ENCODE assay signal across 8 mouse cellular contexts in the genomic region with DNA sequence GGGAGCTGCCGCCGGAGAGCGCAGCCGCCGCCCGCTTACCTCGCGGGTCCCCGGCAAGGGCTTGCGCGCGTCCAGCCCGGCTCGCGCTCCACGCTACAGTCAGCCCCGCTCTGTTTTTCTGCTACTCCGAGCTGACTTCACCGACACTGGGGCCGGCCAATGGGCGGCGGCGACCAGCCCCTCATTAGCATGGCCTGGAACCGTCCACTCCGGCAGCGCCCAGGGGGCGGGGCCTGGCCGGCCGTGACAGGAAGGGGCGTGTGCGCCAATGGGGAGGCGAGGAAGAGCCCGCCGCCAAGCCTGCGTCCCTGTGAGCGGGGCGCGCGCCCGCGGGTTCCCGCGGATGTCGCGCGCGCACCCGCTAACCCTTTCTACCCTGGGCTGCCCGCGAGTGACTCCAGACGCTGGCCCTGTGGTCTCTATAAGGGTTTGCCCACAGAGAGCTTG. TPM values are rescaled to one million over a fixed set of nuclear protein-coding genes. Genes with fewer than 3 reads are reported as not detected.
DNase-seq lines count a peak whose midpoint lies in the region; ATAC-seq lines count a peak whose summit lies in the region.

A gene (minus strand): TSS at position 148 of the 447 bp plus-strand sequence.

- H3K27me3 ChIP-seq in hindbrain, embryonic 15.5 days, result no peaks in the 10 kb centered on the region

- peak within 1 kb of the TSS; percentile 90 for H3K27ac ChIP-seq in hindbrain, embryonic 15.5 days (replicated peaks)

- peak; percentile 96 for DNase-seq in T-cell, adult 2 months (ENCODE audit: low spot score)
- DNase-seq in cerebellum, postnatal 36 days, result peak; percentile 95 to 98
- peak; percentile 94 to 97 for DNase-seq in frontal cortex, postnatal 36 days (ENCODE audit: low spot score in 2 of 2)
- peak; percentile 93 for DNase-seq in left cerebral cortex, adult 11 months (ENCODE audit: low spot score)
- peak; percentile 97 to 99 for DNase-seq in lung, postnatal 4 days
- DNase-seq in retina, postnatal 7 days (ENCODE audit: low read depth, low spot score), result peak; percentile 95
- DNase-seq in urinary bladder, adult 2 months (ENCODE audit: low spot score), result peak; percentile 95

- peaks cover 28% of the 10 kb centered on the region for H3K4me1 ChIP-seq in hindbrain, embryonic 15.5 days (replicated peaks)

- H3K9ac ChIP-seq in hindbrain, embryonic 15.5 days, result peak within 1 kb of the TSS; percentile 73

- no peaks in the 10 kb centered on the region for H3K36me3 ChIP-seq in hindbrain, embryonic 15.5 days

- WGBS in hindbrain, embryonic 15.5 days, result 3% methylated on average over 51 of the region's 51 CpGs

- peak within 1 kb of the TSS; percentile 78 for H3K4me2 ChIP-seq in hindbrain, embryonic 15.5 days

- H3K9me3 ChIP-seq in hindbrain, embryonic 15.5 days, result no peaks in the 10 kb centered on the region

- H3K4me3 ChIP-seq in hindbrain, embryonic 15.5 days, result peak within 1 kb of the TSS; percentile 77

- ATAC-seq in hindbrain, embryonic 15.5 days (ENCODE audit: low FRiP score, low read depth), result peak; percentile 97

RNA-seq across cellular contexts. Expression of the gene that starts here (rescaled TPM):
- polyA plus RNA-seq in hindbrain, embryonic 15.5 days (2015; fragmentation: Nextera tagmentation; extraction: Ambion mirVana), result 87.5 and 92.0 TPM in 2 replicates
- 313 and 368 TPM in 2 replicates for polyA plus RNA-seq in urinary bladder, adult 2 months (2012; rRNA removed)

Comparison
In these comparisons a context has a peak if more than half of its experiments do, and no peak if none do; other contexts are left out.
1. Peak in every context shown above with its lines: DNase-seq, ATAC-seq, H3K4me3 ChIP-seq and H3K27ac ChIP-seq.